Mouse (Mus musculus): ENCODE results near the gene Zfp612. TPM values are rescaled to one million over a fixed set of nuclear protein-coding genes. Genes with fewer than 3 reads are reported as not detected.

Zfp612 gene
- polyA plus RNA-seq, 1 experiment from 2014 or later, result 19.4 TPM

DNA sequence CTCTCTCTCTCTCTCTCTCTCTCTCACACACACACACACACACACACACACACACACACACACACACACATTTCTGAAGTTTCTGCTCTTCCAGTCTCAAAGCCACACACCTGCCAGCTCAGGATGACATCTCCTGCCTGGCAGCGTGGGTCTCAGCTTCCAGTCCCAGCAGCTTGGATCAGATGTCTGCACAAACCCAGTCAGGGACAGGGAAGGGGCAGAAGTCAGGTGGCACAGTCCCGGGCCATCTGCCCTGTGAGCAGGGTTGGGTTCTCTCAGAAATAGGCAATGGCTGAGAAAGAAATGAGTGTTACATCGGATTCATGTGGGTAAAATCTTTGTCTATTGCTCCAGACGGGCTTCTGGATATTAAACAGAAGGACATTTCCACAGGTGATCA, 61.2 kb downstream of the Zfp612 start:
- Histone ChIP-seq H3K9me3 (no peaks in the 10 kb centered on the region), H3K27me3 (no peaks in the 10 kb centered on the region), H3K4me2 (no peak overlapping the region), H3K4me3 (no peak overlapping the region), H3K4me1 (replicated peaks) (no peaks in the 10 kb centered on the region), H3K9ac (no peak overlapping the region), H3K36me3 (no peaks in the 10 kb centered on the region), H3K27ac (replicated peaks) (no peak overlapping the region)
- ATAC-seq (ENCODE audit: low read depth), result no peak
- WGBS, result 74% methylated on average over 4 of the region's 4 CpGs

Other genes starting within 250 kb of the Zfp612 start
- 3.3 and 3.8 TPM in 2 replicates for gene Phlpp2, start 211.2 kb upstream of the Zfp612 start, polyA plus RNA-seq (2015; fragmentation: Nextera tagmentation; extraction: Ambion mirVana)
- gene Marveld3, start 117.5 kb upstream of the Zfp612 start, polyA plus RNA-seq (2015; fragmentation: Nextera tagmentation; extraction: Ambion mirVana), result 0.55 and 0.74 TPM in 2 replicates
- not detected in 2 replicates for gene Tat, start 89.3 kb upstream of the Zfp612 start, polyA plus RNA-seq (2015; fragmentation: Nextera tagmentation; extraction: Ambion mirVana)
- not detected in 2 replicates for gene Chst4, start 40.0 kb upstream of the Zfp612 start, polyA plus RNA-seq (2015; fragmentation: Nextera tagmentation; extraction: Ambion mirVana)
- gene Gm21964, start 21.5 kb downstream of the Zfp612 start, polyA plus RNA-seq (2015; fragmentation: Nextera tagmentation; extraction: Ambion mirVana), result not detected in 2 replicates
- not detected in 2 replicates for gene Gm17720, start 23.0 kb downstream of the Zfp612 start, polyA plus RNA-seq (2015; fragmentation: Nextera tagmentation; extraction: Ambion mirVana)
- gene Calb2, start 88.5 kb downstream of the Zfp612 start, polyA plus RNA-seq (2015; fragmentation: Nextera tagmentation; extraction: Ambion mirVana), result 16.9 and 22.0 TPM in 2 replicates
- gene Cmtr2, start 135.9 kb downstream of the Zfp612 start, polyA plus RNA-seq (2015; fragmentation: Nextera tagmentation; extraction: Ambion mirVana), result 10.1 and 11.3 TPM in 2 replicates
- 0.07 and 0.17 TPM in 2 replicates for gene Hydin, start 187.2 kb downstream of the Zfp612 start, polyA plus RNA-seq (2015; fragmentation: Nextera tagmentation; extraction: Ambion mirVana)

Measured in neural tube, embryonic 13.5 days (tissue).